Mouse (Mus musculus) bone marrow, adult 2 months (tissue): ENCODE measurements around the gene Fbxl21. TPM values are rescaled to one million over a fixed set of nuclear protein-coding genes. Genes with fewer than 3 reads are reported as not detected.

Experiments
- H3K27ac ChIP-seq: fragments of 200-500 bp; 2 replicates; pipeline ENCODE4 v1.5.1; 2012; ENCODE audit warnings: low read depth, mild to moderate bottlenecking, control low read depth, inconsistent platforms, low read length; ENCODE audit not compliant: control insufficient read depth, poor library complexity, insufficient read depth
- H3K4me1 ChIP-seq: fragments of 200-500 bp; 2 replicates; pipeline ENCODE4 v1.6.1; 2011; ENCODE audit warnings: low read length; ENCODE audit not compliant: control insufficient read depth, insufficient read depth
- H3K4me3 ChIP-seq: fragments of 200-500 bp; replicated peaks from 2 replicates; pipeline ENCODE3; 2011; ENCODE audit warnings: mild to moderate bottlenecking, low read depth, low read length, control low read depth; ENCODE audit not compliant: control insufficient read depth
- CTCF ChIP-seq: fragments of 200-500 bp; IDR thresholded peaks from 2 replicates; pipeline ENCODE4 v1.5.1; 2011; ENCODE audit warnings: low read length, control low read depth; ENCODE audit not compliant: control insufficient read depth, insufficient read depth
- POLR2A ChIP-seq: fragments of 200-500 bp; IDR thresholded peaks from 2 replicates; pipeline ENCODE4 v1.6.1; 2011; ENCODE audit warnings: low read depth, mild to moderate bottlenecking, control low read depth, low read length, borderline replicate concordance; ENCODE audit not compliant: control insufficient read depth
- WGBS: fragments of 180-500 bp; shearing (Covaris S2); methylation state at CpG from one replicate; pipeline ENCODE4 v1.1.7; 2018; 5-methylcytosine and 5-hydroxymethylcytosine counted together
- polyA plus RNA-seq: library from polyadenylated mRNA; stranded (reverse); fragments of >200 nt; gene quantifications from 2 replicates; pipeline ENCODE4 v1.2.4, GENCODE M21; 2011; ENCODE audit warnings: low replicate concordance; ENCODE audit not compliant: missing spikeins, insufficient read depth, insufficient read length

The Fbxl21 gene
- polyA plus RNA-seq, 1 experiment, result not detected

DNA sequence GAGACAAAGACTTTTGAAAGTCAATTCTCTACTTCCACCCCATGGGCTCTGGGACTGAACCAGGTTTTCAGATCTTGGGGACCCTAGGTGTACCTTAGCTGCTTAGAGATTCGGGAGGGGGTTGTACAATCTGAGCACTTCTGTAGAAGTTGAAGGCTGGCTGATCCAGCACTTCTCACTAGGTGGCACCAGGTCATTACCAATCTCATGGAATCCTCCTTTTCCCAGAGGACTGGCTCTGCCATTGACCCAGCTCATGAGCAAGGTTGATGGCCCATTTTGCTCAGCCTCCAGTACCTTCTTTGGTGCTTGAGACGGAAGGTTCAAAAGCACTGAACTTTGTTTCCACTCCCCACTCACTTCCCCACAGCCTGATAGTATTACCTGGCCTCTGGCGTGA, 22.1 kb upstream of the Fbxl21 start:
- Histone ChIP-seq H3K27ac (no peak overlapping the region), H3K4me3 (no peak overlapping the region), H3K4me1 (no peaks in the 10 kb centered on the region; the same call in 1 of the 2 replicates)
- WGBS, result 75% methylated on average over 3 of the region's 3 CpGs
- TF ChIP-seq CTCF (no peak), POLR2A (no peak)

- Histone ChIP-seq H3K4me1 (no peaks in the 10 kb centered on the region; the same call in 1 of the 2 replicates), H3K27ac (no peak overlapping the region), H3K4me3 (no peak overlapping the region)
- TF ChIP-seq POLR2A, result no peak
- WGBS, result 88% methylated on average over 8 of the region's 8 CpGs
Observed at GRCm38 (mm10) chr13:56500636-56501035, 21.6 kb upstream of the Fbxl21 start.

- Histone ChIP-seq H3K4me1 (no peaks in the 10 kb centered on the region; the same call in 1 of the 2 replicates), H3K27ac (no peak overlapping the region), H3K4me3 (no peak overlapping the region)
- WGBS, result 18% methylated on average over 6 of the region's 6 CpGs
- TF ChIP-seq CTCF, result no peak
- TF ChIP-seq POLR2A, result no peak
Observed at GRCm38 (mm10) chr13:56501866-56502420, 20.3 kb upstream of the Fbxl21 start.

DNA sequence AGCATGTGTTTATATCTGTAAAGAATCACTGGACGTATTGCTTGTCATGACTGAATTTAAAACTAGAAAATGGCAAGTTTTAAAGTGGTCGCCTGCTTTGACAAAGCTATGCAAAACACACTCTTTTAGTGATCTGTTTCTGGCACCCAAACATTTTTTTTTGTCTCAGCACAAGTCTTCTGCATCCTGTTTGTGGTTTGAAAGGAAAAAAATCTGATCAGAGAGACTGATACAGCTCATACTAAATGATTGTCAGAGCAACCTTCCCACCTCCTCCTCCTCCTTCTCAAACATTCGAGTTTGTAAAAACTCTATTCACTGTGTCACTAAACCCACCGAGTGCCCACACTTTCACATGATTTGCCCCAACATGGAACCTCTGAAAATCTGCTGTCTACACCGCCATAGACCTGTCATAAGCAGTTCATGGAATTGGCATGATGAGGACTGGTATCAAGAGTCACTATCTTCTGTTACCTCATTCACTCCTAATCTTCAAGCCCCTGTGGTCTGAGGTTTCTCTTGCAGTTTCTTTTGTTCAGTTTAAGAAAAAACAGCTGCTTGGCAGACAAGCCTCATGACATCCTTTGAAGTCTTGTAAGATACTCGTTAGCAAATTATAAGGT, 15.3 kb upstream of the Fbxl21 start:
- WGBS, result 17% methylated on average over 6 of the region's 6 CpGs
- H3K4me1 ChIP-seq, result no peaks in the 10 kb centered on the region; the same call in 1 of the 2 replicates
- no peak overlapping the region for H3K4me3 ChIP-seq
- H3K27ac ChIP-seq, result no peak overlapping the region
- no peak for TF ChIP-seq CTCF
- no peak for TF ChIP-seq POLR2A

DNA sequence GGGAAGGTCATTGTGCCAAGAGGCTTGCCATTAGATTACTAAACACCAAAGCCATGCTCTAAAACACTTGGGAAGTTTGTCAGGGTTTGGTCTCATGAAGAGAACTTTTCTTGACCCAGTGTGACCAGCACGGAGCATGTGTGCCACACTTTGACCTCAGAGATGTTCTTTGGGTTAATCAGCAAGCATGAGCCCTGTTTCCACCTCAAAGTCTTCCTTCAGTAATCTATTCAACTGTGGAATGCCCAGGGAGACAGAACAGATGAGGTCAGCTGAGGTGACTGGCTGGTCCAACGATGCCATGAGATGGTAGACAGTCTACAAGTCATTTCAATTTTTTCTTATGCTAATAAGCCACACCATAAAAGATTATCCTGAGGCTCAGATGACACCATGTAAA, 12.5 kb upstream of the Fbxl21 start:
- H3K27ac ChIP-seq, result no peak overlapping the region
- H3K4me1 ChIP-seq, result no peaks in the 10 kb centered on the region
- TF ChIP-seq CTCF (no peak), POLR2A (no peak)
- WGBS, result 79% methylated on average over 2 of the region's 2 CpGs
- H3K4me3 ChIP-seq, result no peak overlapping the region

DNA sequence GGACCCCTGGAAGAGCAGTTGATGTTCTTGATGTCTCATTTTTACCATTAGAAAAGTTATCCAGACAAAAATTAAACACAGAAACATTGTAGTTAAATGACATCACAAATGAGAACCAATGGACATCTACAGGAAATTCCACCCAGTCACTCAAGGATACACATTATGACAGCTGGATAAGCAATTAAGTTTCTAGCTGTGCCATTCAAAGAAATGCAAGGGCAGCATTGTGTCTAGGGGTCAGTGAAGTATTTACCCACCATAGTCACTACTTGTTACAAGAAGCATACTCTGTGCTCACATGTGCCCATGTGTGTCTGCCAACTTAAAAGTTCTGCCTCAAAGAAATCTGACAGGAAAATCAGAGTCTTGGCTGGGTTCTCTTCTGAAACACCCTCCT, 8.7 kb upstream of the Fbxl21 start:
- no peak for TF ChIP-seq CTCF
- TF ChIP-seq POLR2A, result no peak
- H3K4me1 ChIP-seq, result no peaks in the 10 kb centered on the region
- H3K27ac ChIP-seq, result no peak overlapping the region
- H3K4me3 ChIP-seq, result no peak overlapping the region

DNA sequence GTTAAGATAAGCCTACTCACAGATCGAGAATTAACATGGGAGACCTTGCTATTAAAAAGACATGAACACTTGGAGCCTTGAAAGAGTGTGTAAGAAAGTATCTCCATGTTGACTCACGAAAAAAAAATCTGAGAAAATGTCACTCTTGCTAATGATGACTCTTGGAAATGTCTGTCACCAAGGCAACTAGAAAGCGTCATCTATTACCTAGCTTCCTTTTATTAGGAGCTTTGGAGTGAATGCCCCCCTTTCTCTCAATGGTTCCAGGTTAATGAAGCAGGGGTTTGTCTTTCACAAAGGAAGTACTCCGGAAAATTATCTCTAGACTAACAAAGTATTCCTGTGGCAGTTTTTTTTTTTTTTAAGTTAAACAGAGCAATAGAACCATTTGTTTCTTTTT, 6.0 kb upstream of the Fbxl21 start:
- no peaks in the 10 kb centered on the region for H3K4me1 ChIP-seq
- no peak overlapping the region for H3K4me3 ChIP-seq
- TF ChIP-seq CTCF (no peak), POLR2A (no peak)
- no peak overlapping the region for H3K27ac ChIP-seq
- 74% methylated on average over 4 of the region's 4 CpGs for WGBS

GRCm38 (mm10) chr13:56516816-56517215, 5.5 kb upstream of the Fbxl21 start:
- H3K27ac ChIP-seq, result no peak overlapping the region
- WGBS, result 47% methylated on average over 7 of the region's 7 CpGs
- no peak overlapping the region for H3K4me3 ChIP-seq

GRCm38 (mm10) chr13:56522821-56523167, 522 bp downstream of the Fbxl21 start:
- Histone ChIP-seq H3K27ac (no peak overlapping the region), H3K4me3 (peak overlapping the region; percentile 54), H3K4me1 (no peaks in the 10 kb centered on the region)
- TF ChIP-seq POLR2A (no peak), CTCF (no peak)
- WGBS, result 4% methylated on average over 8 of the region's 8 CpGs

More at GRCm38 (mm10) chr13:56516816-56517215, 5.5 kb upstream of the Fbxl21 start:
- TF ChIP-seq CTCF (no peak), POLR2A (no peak)
- no peaks in the 10 kb centered on the region for H3K4me1 ChIP-seq
